Mouse (Mus musculus): ENCODE data around the gene 1500009L16Rik. TPM values are rescaled to one million over a fixed set of nuclear protein-coding genes. Genes with fewer than 3 reads are reported as not detected.

Gene 1500009L16Rik
- total RNA-seq, 2 experiments from 2014 or later: 14.5 to 15.8 TPM

- Histone ChIP-seq H3K27ac (no peak overlapping the region), H3K4me3 (no peak overlapping the region)
- peak; percentile 85 for TF ChIP-seq CTCF (conservative IDR thresholded peaks at IDR 0.05)
- DNase-seq (ENCODE audit: low spot score in 2 of 2): peak; percentile 70 to 72
Observed at GRCm38 (mm10) chr10:83776272-83776878, 53.7 kb downstream of the 1500009L16Rik start.

- TF ChIP-seq CTCF (conservative IDR thresholded peaks at IDR 0.05): no peak
- Histone ChIP-seq H3K27ac (no peak overlapping the region), H3K4me3 (no peak overlapping the region)
- DNase-seq (ENCODE audit: low spot score in 2 of 2): no peak
Observed at GRCm38 (mm10) chr10:83777253-83777652, 54.6 kb downstream of the 1500009L16Rik start.

DNA sequence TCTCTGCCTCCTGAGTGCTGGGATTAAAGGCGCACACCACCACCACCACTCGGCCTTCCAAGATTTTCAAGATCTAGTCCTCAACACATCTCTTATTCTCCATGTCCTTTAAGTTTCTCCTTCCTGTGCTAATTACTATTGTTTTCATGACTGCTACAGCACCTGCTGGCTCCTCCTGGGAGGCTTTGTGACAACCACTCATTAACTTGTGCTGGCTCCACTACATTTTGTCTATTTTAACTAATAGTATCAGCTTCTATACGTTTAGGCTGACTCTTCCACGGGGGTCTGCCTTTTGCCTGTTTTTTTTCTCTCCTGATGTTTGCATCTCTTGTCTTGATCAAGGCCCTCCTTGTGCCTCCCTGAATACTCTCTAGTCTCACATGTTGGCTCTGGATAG lies 59.2 kb downstream of the 1500009L16Rik start:
- TF ChIP-seq CTCF (conservative IDR thresholded peaks at IDR 0.05): no peak
- H3K4me3 ChIP-seq: no peak overlapping the region
- DNase-seq (ENCODE audit: low spot score in 2 of 2): no peak

GRCm38 (mm10) chr10:83782371-83783120 lies 59.9 kb downstream of the 1500009L16Rik start:
- H3K27ac ChIP-seq: no peak overlapping the region
- TF ChIP-seq CTCF (conservative IDR thresholded peaks at IDR 0.05): no peak
- peak in 1 of 2 experiments; percentile 0 for DNase-seq (ENCODE audit: low spot score in 2 of 2)
- no peak overlapping the region for H3K4me3 ChIP-seq

More for the DNA sequence above, 59.2 kb downstream of the 1500009L16Rik start:
- no peak overlapping the region for H3K27ac ChIP-seq

- H3K27ac ChIP-seq: no peak overlapping the region
- peak; percentile 88 for TF ChIP-seq CTCF (conservative IDR thresholded peaks at IDR 0.05)
- peak; percentile 21 to 48 for DNase-seq (ENCODE audit: low spot score in 2 of 2)
- no peak overlapping the region for H3K4me3 ChIP-seq
Observed at GRCm38 (mm10) chr10:83785003-83785402, 62.3 kb downstream of the 1500009L16Rik start.

DNA sequence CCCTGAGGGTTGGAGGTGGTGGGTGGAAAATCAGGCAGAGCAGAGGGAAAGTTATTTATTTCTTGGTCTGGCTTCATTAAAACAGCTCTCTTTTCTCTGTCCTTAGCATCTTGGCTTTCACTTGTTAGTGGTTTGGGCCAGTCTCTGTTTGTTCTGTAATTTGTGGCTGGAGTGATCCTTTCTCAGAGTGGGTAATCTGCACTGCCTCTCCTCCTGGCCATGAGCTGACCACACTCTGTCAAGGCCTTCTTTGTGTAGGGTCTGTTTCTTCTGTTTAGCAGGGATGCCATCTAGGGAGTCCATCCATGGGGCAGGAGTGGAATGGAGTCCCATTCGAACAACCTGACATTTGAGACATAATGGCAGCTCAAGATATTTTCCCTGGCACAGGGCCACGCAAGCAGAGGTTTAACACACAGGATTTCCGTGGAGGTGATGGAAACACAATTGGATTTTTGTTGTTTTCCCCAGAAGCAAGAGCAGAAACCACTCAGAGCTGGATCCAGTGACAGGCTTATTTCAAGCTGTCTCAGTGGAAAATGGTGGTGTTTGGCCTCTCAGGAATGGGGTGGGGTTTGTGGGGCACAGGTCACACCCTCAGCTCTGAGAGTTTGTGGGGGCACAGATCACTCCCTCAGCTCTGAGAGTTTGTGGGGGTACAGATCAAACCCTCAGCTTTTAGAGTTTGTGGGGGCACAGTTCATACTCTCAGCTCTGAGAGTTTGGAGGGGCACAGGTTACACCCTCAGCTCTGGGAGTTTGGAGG lies 63.1 kb downstream of the 1500009L16Rik start:
- TF ChIP-seq CTCF (conservative IDR thresholded peaks at IDR 0.05): no peak
- DNase-seq (ENCODE audit: low spot score in 2 of 2): no peak
- H3K27ac ChIP-seq: 0 out of 2 replicates have a peak overlapping the region, but pooled peaks have one; percentile 5
- no peak overlapping the region for H3K4me3 ChIP-seq

GRCm38 (mm10) chr10:83795088-83795487 lies 72.4 kb downstream of the 1500009L16Rik start:
- H3K27ac ChIP-seq: no peak overlapping the region
- TF ChIP-seq CTCF (conservative IDR thresholded peaks at IDR 0.05): no peak
- DNase-seq (ENCODE audit: low spot score in 2 of 2): no peak
- H3K4me3 ChIP-seq: no peak overlapping the region

DNA sequence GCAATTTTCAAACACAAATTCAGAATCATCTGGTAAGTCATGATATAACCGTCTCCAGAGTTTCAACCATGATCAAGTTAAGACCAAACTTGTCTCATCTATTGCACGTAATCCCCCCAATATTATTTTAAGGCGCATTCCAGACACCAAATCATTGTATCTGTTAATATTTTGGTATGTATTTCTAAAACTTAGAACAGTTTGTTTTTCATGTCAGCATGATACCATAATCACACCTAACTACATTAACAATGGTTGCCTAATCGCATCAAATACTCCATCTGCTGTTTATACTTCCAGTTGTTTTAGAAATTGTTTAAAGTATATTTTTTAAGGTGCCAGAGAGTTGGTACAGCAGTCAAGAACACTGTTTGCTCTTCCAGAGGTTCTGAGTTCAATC lies 72.8 kb downstream of the 1500009L16Rik start:
- TF ChIP-seq CTCF (conservative IDR thresholded peaks at IDR 0.05): no peak
- no peak overlapping the region for H3K27ac ChIP-seq
- DNase-seq (ENCODE audit: low spot score in 2 of 2): no peak
- H3K4me3 ChIP-seq: no peak overlapping the region

DNA sequence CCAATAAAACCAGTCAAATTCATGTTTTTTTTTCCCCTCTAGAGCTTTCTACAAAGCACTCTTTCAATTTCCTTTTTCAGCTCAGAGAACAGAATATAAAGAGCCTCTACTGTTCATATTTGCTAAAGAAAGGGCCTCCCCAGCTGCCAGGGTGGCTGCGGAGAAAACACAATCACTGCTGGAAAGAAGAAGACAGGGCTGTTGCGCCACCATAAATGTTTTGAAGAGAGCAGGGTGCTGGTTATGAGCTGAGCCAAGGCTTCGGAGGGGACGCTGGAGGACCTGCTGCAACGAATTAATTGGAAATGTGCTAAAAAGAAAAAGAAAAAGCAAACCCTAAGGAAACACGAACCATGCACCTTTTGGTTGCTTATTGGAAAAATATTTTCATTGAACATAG lies 81.4 kb downstream of the 1500009L16Rik start:
- TF ChIP-seq CTCF (conservative IDR thresholded peaks at IDR 0.05): no peak
- H3K4me3 ChIP-seq: no peak overlapping the region
- DNase-seq (ENCODE audit: low spot score in 2 of 2): no peak
- H3K27ac ChIP-seq: no peak overlapping the region

GRCm38 (mm10) chr10:83805201-83805718 lies 82.6 kb downstream of the 1500009L16Rik start:
- Histone ChIP-seq H3K27ac (no peak overlapping the region), H3K4me3 (no peak overlapping the region)
- no peak for TF ChIP-seq CTCF (conservative IDR thresholded peaks at IDR 0.05)
- no peak for DNase-seq (ENCODE audit: low spot score in 2 of 2)

DNA sequence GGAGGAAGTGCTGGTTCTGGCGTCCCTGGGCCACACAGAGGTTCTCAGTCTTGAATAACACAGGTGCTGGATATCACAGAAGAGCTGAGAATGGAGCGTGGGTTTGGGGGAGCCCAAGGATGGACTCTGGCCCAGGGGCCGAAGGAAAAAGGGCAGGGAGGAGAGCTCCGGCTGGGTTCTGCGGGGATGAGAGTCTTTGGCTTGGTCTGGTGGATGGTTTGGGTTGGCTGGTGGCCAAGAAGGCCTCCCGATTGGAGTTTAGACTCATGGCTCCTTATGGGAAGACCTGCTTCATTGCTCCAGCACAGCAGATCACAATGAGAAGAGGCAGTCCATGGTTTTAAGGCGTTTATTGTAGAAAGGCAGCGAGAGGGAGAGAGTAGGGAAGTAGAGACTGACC lies 84.6 kb downstream of the 1500009L16Rik start:
- no peak overlapping the region for H3K27ac ChIP-seq
- no peak for DNase-seq (ENCODE audit: low spot score in 2 of 2)
- TF ChIP-seq CTCF (conservative IDR thresholded peaks at IDR 0.05): no peak
- H3K4me3 ChIP-seq: no peak overlapping the region

Other genes starting within 250 kb of the 1500009L16Rik start
- 1 to 10 TPM; 2.0 to 2.2 TPM for gene Aldh1l2, start 188.7 kb upstream of the 1500009L16Rik start, total RNA-seq (2021)
- 10 to 100 TPM; 28.3 to 28.9 TPM for gene Washc4, start 179.1 kb upstream of the 1500009L16Rik start, total RNA-seq (2021)
- 10 to 100 TPM; 81.1 to 95.5 TPM for gene Appl2, start 74.1 kb upstream of the 1500009L16Rik start, total RNA-seq (2021)

Data from layer of hippocampus, adult 2 months (tissue).